Mouse (Mus musculus): ENCODE measurements around the gene Mast1. TPM values are rescaled to one million over a fixed set of nuclear protein-coding genes. Genes with fewer than 3 reads are reported as not detected.
A peak's percentile ranks its signal among the peaks of the same experiment; 100 is the strongest.

Mast1 gene
- polyA plus RNA-seq, 1 experiment from 2014 or later: 59.1 TPM

GRCm38 (mm10) chr8:84946528-84947240 is 9.5 kb upstream of the Mast1 start, which contains the start of gene Rtbdn:
Gene Rtbdn (plus strand): TSS chr8:84946991.
- Histone ChIP-seq H3K27ac (peak within 1 kb of the TSS; percentile 79), H3K36me3 (no peaks in the 10 kb centered on the region), H3K4me3 (peak within 1 kb of the TSS; percentile 63), H3K4me2 (peak within 1 kb of the TSS; percentile 80), H3K4me1 (replicated peaks) (peaks cover 35% of the 10 kb centered on the region), H3K9ac (peak within 1 kb of the TSS; percentile 82), H3K9me3 (no peaks in the 10 kb centered on the region), H3K27me3 (peaks cover 77% of the 10 kb centered on the region)
- peak; percentile 40; the same call in 1 of the 2 replicates for ATAC-seq (ENCODE audit: low FRiP score)
- WGBS: 7% methylated on average over 17 of the region's 17 CpGs

DNA sequence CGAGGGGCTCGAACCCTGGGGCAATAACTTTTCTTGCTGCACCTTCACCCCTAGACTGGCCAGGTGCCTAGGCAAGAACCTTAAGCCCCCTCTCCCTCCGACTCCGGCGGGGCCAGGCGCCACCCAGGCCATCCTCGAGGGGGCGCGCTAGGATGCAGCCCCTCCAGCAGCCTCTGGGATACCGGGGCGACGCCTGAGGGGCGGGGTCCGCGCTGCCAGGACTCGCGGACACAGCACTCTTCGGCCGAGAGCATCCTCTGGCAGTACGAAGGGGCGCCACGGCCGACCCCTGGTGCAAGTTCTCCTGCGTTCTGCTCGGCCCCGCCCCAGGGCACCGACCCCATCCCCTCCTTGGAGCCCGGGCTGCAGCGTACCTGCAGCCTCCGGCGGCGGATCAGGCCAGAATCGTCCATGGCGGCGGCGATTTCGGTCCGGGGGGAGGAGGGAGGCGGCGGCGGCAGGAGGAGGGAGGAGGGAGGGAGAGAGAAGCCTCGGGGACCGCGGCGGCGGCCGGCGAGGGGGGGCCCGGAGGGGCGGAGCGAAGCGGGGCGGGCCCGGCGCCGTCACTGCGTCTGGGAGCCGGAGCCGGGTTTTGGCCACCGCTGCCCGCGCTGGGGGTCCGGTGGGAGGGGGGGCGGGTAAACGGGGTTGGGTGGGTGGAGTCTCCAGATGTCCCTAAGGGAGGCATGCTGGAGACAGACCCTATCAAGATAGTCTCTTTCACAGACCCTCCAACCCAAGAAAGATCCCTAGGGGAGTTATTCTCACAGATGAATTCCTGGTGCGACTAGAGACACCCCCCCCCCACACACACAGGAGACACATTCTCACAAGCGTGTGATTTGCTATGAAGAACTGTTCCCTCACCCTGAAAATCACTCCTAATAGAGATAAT is 8.7 kb upstream of the Mast1 start:
- H3K36me3 ChIP-seq: no peaks in the 10 kb centered on the region
- H3K4me2 ChIP-seq: peak overlapping the region; percentile 80
- ATAC-seq (ENCODE audit: low FRiP score): peak; percentile 58
- peak overlapping the region; percentile 82 for H3K9ac ChIP-seq
- 1% methylated on average over 37 of the region's 67 CpGs for WGBS
- peaks cover 74% of the 10 kb centered on the region for H3K27me3 ChIP-seq
- no peaks in the 10 kb centered on the region for H3K9me3 ChIP-seq
- H3K4me3 ChIP-seq: peak overlapping the region; percentile 63
- peaks cover 35% of the 10 kb centered on the region for H3K4me1 ChIP-seq (replicated peaks)
- H3K27ac ChIP-seq: peak overlapping the region; percentile 79

- peaks cover 72% of the 10 kb centered on the region for H3K27me3 ChIP-seq
- H3K27ac ChIP-seq: peak overlapping the region; percentile 79
- H3K36me3 ChIP-seq: no peaks in the 10 kb centered on the region
- peak overlapping the region; percentile 80 for H3K4me2 ChIP-seq
- WGBS: 3% methylated on average over 11 of the region's 11 CpGs
- peak overlapping the region; percentile 82 for H3K9ac ChIP-seq
- H3K4me3 ChIP-seq: peak overlapping the region; percentile 63
- peak; percentile 67 for ATAC-seq (ENCODE audit: low FRiP score)
- H3K9me3 ChIP-seq: no peaks in the 10 kb centered on the region
- peaks cover 35% of the 10 kb centered on the region for H3K4me1 ChIP-seq (replicated peaks)
Observed at GRCm38 (mm10) chr8:84945235-84945632, 8.1 kb upstream of the Mast1 start.

DNA sequence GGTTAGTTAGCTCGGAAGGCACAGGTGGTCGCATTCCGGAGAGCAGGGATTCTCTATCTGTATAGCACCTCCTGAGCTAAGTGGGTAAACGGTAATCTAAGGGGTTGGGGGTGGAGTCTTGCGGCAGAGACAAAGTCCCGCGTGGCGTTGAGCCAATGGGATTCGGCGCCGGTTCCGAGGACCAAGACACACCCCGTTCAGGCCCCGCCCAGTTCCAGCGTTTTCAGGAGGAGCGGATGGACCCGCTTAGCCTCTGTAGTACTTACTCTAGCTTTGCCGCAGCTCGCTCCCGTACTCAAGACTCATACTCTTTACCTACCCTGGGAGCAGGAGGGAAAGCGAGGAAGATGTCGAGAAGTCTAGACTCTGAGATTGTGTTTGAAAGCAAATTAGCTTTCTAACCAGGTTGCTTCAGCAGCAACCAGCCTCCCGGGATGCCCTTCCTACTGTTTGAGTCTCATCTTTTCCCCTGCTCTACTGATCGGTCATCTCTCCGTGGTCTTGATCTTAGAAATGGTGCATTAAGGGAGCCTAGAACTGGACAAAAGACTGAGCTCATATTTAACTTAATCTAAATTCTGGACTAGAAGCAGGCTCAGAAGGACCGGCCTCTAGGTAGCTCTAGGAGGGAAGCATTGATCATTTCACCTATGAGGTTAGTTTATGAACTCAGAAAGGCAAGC is 7.5 kb upstream of the Mast1 start:
- Histone ChIP-seq H3K9ac (no peak overlapping the region), H3K4me2 (peak overlapping the region; percentile 80), H3K4me1 (replicated peaks) (peaks cover 35% of the 10 kb centered on the region), H3K27ac (no peak overlapping the region), H3K4me3 (peak overlapping the region; percentile 63), H3K36me3 (no peaks in the 10 kb centered on the region), H3K9me3 (no peaks in the 10 kb centered on the region), H3K27me3 (peaks cover 66% of the 10 kb centered on the region)
- 2% methylated on average over 26 of the region's 26 CpGs for WGBS
- peak; percentile 31; the same call in 1 of the 2 replicates for ATAC-seq (ENCODE audit: low FRiP score)

DNA sequence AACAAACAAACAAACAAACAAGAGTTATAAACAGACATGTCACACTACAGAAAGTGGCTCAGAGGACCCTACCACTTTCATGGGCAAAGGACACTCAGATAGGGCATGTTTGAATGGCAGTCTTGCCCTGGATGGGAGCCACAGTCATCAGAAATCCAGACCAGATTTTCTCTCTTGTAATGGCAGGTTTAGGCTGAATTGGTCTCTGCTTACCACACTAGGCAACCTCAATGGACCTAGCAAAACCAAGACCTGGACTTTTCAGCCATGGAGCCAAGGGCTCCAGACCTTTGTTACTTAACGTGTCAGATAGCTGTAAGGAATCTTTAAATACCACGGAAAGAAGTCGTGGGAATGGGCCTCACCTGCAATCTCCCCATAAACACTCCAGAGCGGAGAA is 6.5 kb upstream of the Mast1 start:
- Histone ChIP-seq H3K9me3 (no peaks in the 10 kb centered on the region), H3K27me3 (peaks cover 62% of the 10 kb centered on the region), H3K4me3 (0 out of 2 replicates have a peak overlapping the region, but pooled peaks have one; percentile 63), H3K4me2 (peak overlapping the region; percentile 80; the same call in 1 of the 2 replicates), H3K36me3 (no peaks in the 10 kb centered on the region), H3K9ac (no peak overlapping the region), H3K4me1 (replicated peaks) (peaks cover 35% of the 10 kb centered on the region), H3K27ac (no peak overlapping the region)
- no peak for ATAC-seq (ENCODE audit: low FRiP score)
- WGBS: 26% methylated on average over 4 of the region's 4 CpGs

DNA sequence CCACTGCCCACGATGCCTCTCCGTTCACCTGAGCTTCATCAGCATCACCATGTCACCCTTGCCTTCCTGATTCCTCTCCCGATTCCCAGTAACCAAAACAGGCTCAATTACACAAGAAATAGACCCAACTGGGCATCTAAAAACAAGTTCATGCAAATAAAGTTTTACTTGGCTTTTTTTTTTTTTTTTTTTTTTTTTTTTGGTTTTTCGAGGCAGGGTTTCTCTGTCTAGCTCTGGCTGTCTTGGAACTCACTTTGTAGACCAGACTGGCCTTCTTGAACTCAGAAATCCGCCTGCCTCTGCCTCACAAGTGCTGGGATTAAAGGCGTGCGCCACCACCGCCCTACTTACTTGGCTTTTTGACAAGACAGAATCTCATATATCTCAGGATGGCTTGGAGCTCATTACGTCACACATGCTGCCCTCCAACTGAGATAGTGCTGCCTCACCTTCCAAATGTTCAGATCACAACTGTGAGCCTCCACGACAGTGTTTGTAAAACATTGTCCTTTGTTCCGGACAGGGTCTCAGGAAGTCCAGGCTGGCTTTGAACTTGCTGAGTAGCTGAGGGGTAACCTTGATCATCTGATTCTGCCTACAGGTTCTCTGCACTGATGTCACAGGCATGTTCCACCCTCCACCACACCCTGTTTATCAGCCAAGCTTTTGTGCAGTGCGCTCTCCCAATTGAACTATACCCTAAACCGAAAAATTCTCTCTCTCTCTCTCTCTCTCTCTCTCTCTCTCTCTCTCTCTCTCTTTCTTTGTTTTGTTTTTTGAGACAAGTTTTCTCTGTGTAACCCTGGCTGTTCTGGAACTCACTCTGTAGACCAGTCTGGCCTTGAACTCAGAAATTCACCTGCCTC is 694 bp upstream of the Mast1 start:
- Histone ChIP-seq H3K36me3 (peaks cover under 1% of the 10 kb centered on the region), H3K27ac (peak overlapping the region; percentile 98), H3K9ac (peak overlapping the region; percentile 98), H3K9me3 (no peaks in the 10 kb centered on the region), H3K4me1 (replicated peaks) (peaks cover 37% of the 10 kb centered on the region), H3K27me3 (peaks cover 18% of the 10 kb centered on the region), H3K4me2 (peak overlapping the region; percentile 87), H3K4me3 (peak overlapping the region; percentile 85)
- no peak for ATAC-seq (ENCODE audit: low FRiP score)
- 66% methylated on average over 12 of the region's 13 CpGs for WGBS

DNA sequence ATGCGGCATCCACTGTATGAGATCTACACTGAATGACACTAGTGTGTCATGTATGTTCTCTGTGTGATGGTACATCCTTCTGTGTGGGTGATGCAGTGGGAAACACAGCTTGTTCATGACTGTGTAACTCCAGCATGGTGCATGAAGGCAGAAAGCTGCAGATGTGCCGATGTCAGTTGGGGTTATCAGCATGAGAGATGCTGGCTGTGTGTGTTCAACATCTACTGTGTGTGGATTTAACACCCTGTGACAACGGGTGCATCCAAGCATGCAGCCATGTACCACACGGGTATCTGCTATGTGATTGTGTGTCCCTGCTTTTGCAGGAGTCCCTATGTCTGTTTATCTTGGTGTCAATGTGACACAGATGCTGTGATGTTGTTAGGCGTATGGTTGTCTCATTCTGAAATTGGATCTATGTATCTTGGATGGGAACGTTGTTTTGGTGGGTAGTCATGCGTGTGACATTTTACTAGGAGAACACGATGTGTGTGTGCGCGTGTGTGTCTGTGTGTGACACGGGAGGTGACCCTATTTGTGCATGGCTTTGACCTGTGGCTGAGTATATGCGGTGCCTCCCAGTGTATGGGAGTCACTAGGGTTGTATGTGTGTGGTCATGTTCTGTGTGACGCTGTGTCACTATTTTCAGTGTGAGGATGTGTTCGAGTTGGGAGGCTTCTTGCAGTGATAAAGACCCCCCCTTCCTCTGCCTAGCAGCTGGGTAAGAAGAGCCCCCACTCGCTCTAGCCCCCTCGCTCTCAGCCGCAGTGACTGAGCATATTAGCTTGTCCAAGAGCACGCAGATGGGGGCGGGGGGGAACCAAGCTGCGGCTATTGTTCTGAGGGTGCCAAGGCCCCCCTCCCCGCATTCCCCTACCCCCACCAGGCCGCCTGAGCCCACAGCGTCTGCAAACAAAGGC is 858 bp downstream of the Mast1 start:
- H3K27me3 ChIP-seq: peaks cover 30% of the 10 kb centered on the region
- peak overlapping the region; percentile 98 for H3K27ac ChIP-seq
- no peaks in the 10 kb centered on the region for H3K9me3 ChIP-seq
- peak overlapping the region; percentile 98 for H3K9ac ChIP-seq
- H3K4me2 ChIP-seq: peak overlapping the region; percentile 87
- peaks cover 37% of the 10 kb centered on the region for H3K4me1 ChIP-seq (replicated peaks)
- H3K36me3 ChIP-seq: peaks cover 16% of the 10 kb centered on the region
- peak; percentile 56 for ATAC-seq (ENCODE audit: low FRiP score)
- peak overlapping the region; percentile 85 for H3K4me3 ChIP-seq
- WGBS: 13% methylated on average over 20 of the region's 23 CpGs

DNA sequence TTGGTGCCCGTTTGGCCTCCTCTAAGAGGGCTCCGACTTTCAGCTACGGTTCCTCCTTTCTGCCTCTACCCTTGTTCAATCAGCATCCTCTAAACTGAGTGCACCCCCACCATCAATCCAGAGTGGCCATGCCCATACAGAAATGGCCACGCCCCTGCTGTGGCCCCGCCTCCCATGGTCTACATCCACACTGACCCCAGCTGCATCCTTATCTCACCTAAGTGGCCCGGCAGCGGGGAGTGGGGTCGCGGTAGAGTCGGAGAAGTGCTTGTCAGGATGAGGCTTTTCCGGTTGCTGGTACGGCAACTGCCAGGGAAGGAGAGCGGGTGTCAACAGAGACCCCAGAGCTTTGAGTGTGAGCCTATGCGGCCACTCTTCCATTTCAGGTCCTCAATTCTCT is 1.7 kb downstream of the Mast1 start:
- peaks cover 29% of the 10 kb centered on the region for H3K27me3 ChIP-seq
- WGBS: 5% methylated on average over 14 of the region's 14 CpGs

GRCm38 (mm10) chr8:84934860-84935259 is 2.3 kb downstream of the Mast1 start:
- peak overlapping the region; percentile 85 for H3K4me3 ChIP-seq
- WGBS: 1% methylated on average over 15 of the region's 15 CpGs
- H3K36me3 ChIP-seq: peaks cover 28% of the 10 kb centered on the region
- peaks cover 35% of the 10 kb centered on the region for H3K27me3 ChIP-seq
- peak overlapping the region; percentile 87 for H3K4me2 ChIP-seq
- no peaks in the 10 kb centered on the region for H3K9me3 ChIP-seq
- peak overlapping the region; percentile 98 for H3K27ac ChIP-seq
- H3K9ac ChIP-seq: peak overlapping the region; percentile 98
- H3K4me1 ChIP-seq (replicated peaks): peaks cover 37% of the 10 kb centered on the region
- ATAC-seq (ENCODE audit: low FRiP score): peak; percentile 67

More for the DNA sequence above, 1.7 kb downstream of the Mast1 start:
- Histone ChIP-seq H3K36me3 (peaks cover 21% of the 10 kb centered on the region), H3K9ac (peak overlapping the region; percentile 98), H3K27ac (peak overlapping the region; percentile 98), H3K4me2 (peak overlapping the region; percentile 87), H3K9me3 (no peaks in the 10 kb centered on the region), H3K4me1 (replicated peaks) (peaks cover 37% of the 10 kb centered on the region), H3K4me3 (peak overlapping the region; percentile 85)
- peak; percentile 10; the same call in 1 of the 2 replicates for ATAC-seq (ENCODE audit: low FRiP score)

GRCm38 (mm10) chr8:84933767-84934559 is 3.2 kb downstream of the Mast1 start:
- H3K27me3 ChIP-seq: peaks cover 37% of the 10 kb centered on the region

More at GRCm38 (mm10) chr8:84933767-84934559, 3.2 kb downstream of the Mast1 start:
- 83% methylated on average over 16 of the region's 16 CpGs for WGBS
- ATAC-seq (ENCODE audit: low FRiP score): no peak
- no peaks in the 10 kb centered on the region for H3K9me3 ChIP-seq
- H3K4me2 ChIP-seq: peak overlapping the region; percentile 87
- H3K4me3 ChIP-seq: peak overlapping the region; percentile 85
- H3K4me1 ChIP-seq (replicated peaks): peaks cover 44% of the 10 kb centered on the region
- peaks cover 33% of the 10 kb centered on the region for H3K36me3 ChIP-seq
- H3K9ac ChIP-seq: peak overlapping the region; percentile 98; the same call in 1 of the 2 replicates
- peak overlapping the region; percentile 40; the same call in 1 of the 2 replicates for H3K27ac ChIP-seq
